Mouse (Mus musculus) MEL (cell line): ENCODE data around the gene Ube2u. TPM values are rescaled to one million over a fixed set of nuclear protein-coding genes. Genes with fewer than 3 reads are reported as not detected.

ENCODE experiments used
- DNase-seq: peaks from one replicate; pipeline ENCODE4 v3.0.0; 2011; ENCODE audit warnings: low read depth, low spot score
- H3K27ac ChIP-seq: 2 replicates; pipeline ENCODE4 v1.5.1; 2012; ENCODE audit warnings: low read depth, mild to moderate bottlenecking, control low read depth, low read length, moderate library complexity; ENCODE audit not compliant: control insufficient read depth
- H3K27me3 ChIP-seq, 2 experiments: fragments of 150-350 bp in 1 of 2; sonication (generic) in 1 of 2; 2 replicates each; pipeline ENCODE4 v1.6.1; 2012; ENCODE audit warnings: low read length in 2 of 2, mild to moderate bottlenecking in 2 of 2, improper control_type of control experiment in 1 of 2, moderate library complexity in 1 of 2; ENCODE audit not compliant: insufficient read depth in 2 of 2, control insufficient read depth in 1 of 2
- H3K36me3 ChIP-seq, 2 experiments: 2 replicates each; pipeline ENCODE4 v1.6.1; 2012 to 2014; ENCODE audit warnings: low read length in 2 of 2, improper control_type of control experiment in 1 of 2, inconsistent platforms in 1 of 2, mild to moderate bottlenecking in 1 of 2; ENCODE audit not compliant: insufficient read depth in 2 of 2, control insufficient read depth in 1 of 2
- H3K4me1 ChIP-seq, 2 experiments: fragments of 150-350 bp in 1 of 2; sonication (generic) in 1 of 2; 2 replicates each; pipeline ENCODE4 v1.6.1; 2012; ENCODE audit warnings: low read length in 2 of 2, improper control_type of control experiment in 1 of 2, mild to moderate bottlenecking in 1 of 2; ENCODE audit not compliant: insufficient read depth in 2 of 2, control insufficient read depth in 1 of 2
- H3K4me3 ChIP-seq, 2 experiments: fragments of 150-350 bp in 1 of 2; sonication (generic) in 1 of 2; 2 replicates each; pipeline ENCODE4 v1.5.1; 2012; ENCODE audit warnings: low read depth in 2 of 2, low read length in 2 of 2, mild to moderate bottlenecking in 2 of 2, moderate library complexity in 2 of 2, control low read depth in 1 of 2, improper control_type of control experiment in 1 of 2; ENCODE audit not compliant: control insufficient read depth in 1 of 2, insufficient read depth in 1 of 2
- H3K79me2 ChIP-seq: 2 replicates; pipeline ENCODE4 v1.6.1; 2012; ENCODE audit warnings: mild to moderate bottlenecking, low read length, moderate library complexity; ENCODE audit not compliant: control insufficient read depth, poor library complexity, insufficient read depth
- H3K9ac ChIP-seq: 2 replicates; pipeline ENCODE4 v1.6.1; 2012; ENCODE audit warnings: low read depth, mild to moderate bottlenecking, control low read depth, low read length, moderate library complexity; ENCODE audit not compliant: control insufficient read depth, poor library complexity, severe bottlenecking
- H3K9me3 ChIP-seq: fragments of 150-350 bp; sonication (generic); replicated peaks from 2 replicates; pipeline ENCODE4 v1.6.1; 2012; ENCODE audit warnings: mild to moderate bottlenecking, low read length, improper control_type of control experiment, moderate library complexity; ENCODE audit not compliant: insufficient read depth
- ETS1 ChIP-seq: IDR thresholded peaks from 2 replicates; pipeline ENCODE4 v1.6.1; 2012; ENCODE audit warnings: low read depth, mild to moderate bottlenecking, inconsistent platforms, low read length, improper control_type of control experiment, moderate library complexity
- HCFC1 ChIP-seq: IDR thresholded peaks from 2 replicates; pipeline ENCODE4 v1.6.1; 2012; ENCODE audit warnings: low read depth, mild to moderate bottlenecking, inconsistent platforms, low read length, improper control_type of control experiment, moderate library complexity
- MEF2A ChIP-seq: IDR thresholded peaks from 2 replicates; pipeline ENCODE4 v1.6.1; 2014; ENCODE audit warnings: low read depth, mild to moderate bottlenecking, inconsistent platforms, low read length, improper control_type of control experiment; ENCODE audit not compliant: poor library complexity, insufficient replicate concordance, severe bottlenecking; ENCODE audit errors: extremely low read depth
- MXI1 ChIP-seq: IDR thresholded peaks from 2 replicates; pipeline ENCODE4 v1.6.1; 2011; ENCODE audit warnings: mild to moderate bottlenecking, low read depth, low read length, improper control_type of control experiment
- NELFE ChIP-seq: IDR thresholded peaks from 2 replicates; pipeline ENCODE4 v1.6.1; 2011; ENCODE audit warnings: low read depth, low read length, improper control_type of control experiment
- POLR2AphosphoS2 ChIP-seq: IDR thresholded peaks from 2 replicates; pipeline ENCODE4 v1.6.1; 2011; ENCODE audit warnings: low read length, improper control_type of control experiment
- RAD21 ChIP-seq: IDR thresholded peaks from 2 replicates; pipeline ENCODE4 v1.6.1; 2011; ENCODE audit warnings: mild to moderate bottlenecking, low read depth, low read length, improper control_type of control experiment
- SIN3A ChIP-seq: IDR thresholded peaks from 2 replicates; pipeline ENCODE4 v1.6.1; 2012; ENCODE audit warnings: low read length, improper control_type of control experiment, inconsistent platforms
- ZKSCAN1 ChIP-seq: IDR thresholded peaks from 2 replicates; pipeline ENCODE4 v1.6.1; 2012; ENCODE audit warnings: low read depth, mild to moderate bottlenecking, inconsistent platforms, low read length, improper control_type of control experiment, moderate library complexity
- ZMIZ1 ChIP-seq: IDR thresholded peaks from 2 replicates; pipeline ENCODE4 v1.6.1; 2012; ENCODE audit warnings: low read depth, mild to moderate bottlenecking, inconsistent platforms, low read length, improper control_type of control experiment, moderate library complexity
- polyA plus RNA-seq, 2 experiments: library from polyadenylated mRNA; stranded (reverse) in 1 of 2; unstranded in 1 of 2; fragments of >175 nt in 1 of 2; fragments of >200 nt in 1 of 2; gene quantifications; 2 replicates each; pipeline versions ENCODE4 v1.2.1 to v1.2.4; 2012; ENCODE audit warnings: low replicate concordance in 2 of 2, low read depth in 1 of 2; ENCODE audit not compliant: insufficient read length in 2 of 2, insufficient read depth in 1 of 2, missing spikeins in 1 of 2
- total RNA-seq: library from RNA; depleted of rRNA; stranded (reverse); fragments of 300-350 nt; gene quantifications from 2 replicates; pipeline ENCODE4 v1.2.3, GENCODE M21; 2012

The Ube2u gene
- total and polyA plus RNA-seq, 3 experiments: not detected

DNA sequence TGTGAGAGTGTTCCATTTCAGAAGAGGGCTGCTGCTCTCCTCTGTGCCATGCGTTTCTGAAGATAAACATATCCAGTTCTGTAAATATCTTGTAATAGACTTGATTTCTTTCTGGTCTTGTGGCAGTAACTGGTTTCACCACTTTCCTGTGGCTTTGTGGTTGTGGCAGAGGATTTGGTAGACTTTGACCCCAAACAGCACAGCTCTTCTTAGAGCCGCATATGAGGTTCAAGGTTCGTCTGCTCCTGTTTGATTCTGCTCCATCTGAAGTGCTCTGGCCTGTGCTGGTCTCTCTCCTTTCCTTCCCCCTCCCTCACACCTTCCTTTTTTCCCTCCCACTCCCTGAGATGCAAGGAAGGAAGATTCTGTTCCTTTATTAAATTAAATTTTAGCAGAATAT, 60.8 kb downstream of the Ube2u start:
- DNase-seq: no peak
- no peak overlapping the region for H3K27ac ChIP-seq
- H3K9ac ChIP-seq: no peak overlapping the region
- H3K27me3 ChIP-seq: no peaks in the 10 kb centered on the region
- H3K79me2 ChIP-seq: no peaks in the 10 kb centered on the region
- H3K4me1 ChIP-seq: no peaks in the 10 kb centered on the region
- H3K4me3 ChIP-seq: no peak overlapping the region
- TF ChIP-seq NELFE (no peak), POLR2AphosphoS2 (no peak), HCFC1 (no peak), ZMIZ1 (no peak), SIN3A (no peak), RAD21 (no peak), MEF2A (no peak), ZKSCAN1 (no peak)
- H3K9me3 ChIP-seq: no peaks in the 10 kb centered on the region
- H3K36me3 ChIP-seq: no peaks in the 10 kb centered on the region

GRCm38 (mm10) chr4:100547905-100548304, 69.3 kb downstream of the Ube2u start:
- no peaks in the 10 kb centered on the region for H3K4me1 ChIP-seq
- no peak overlapping the region for H3K4me3 ChIP-seq
- H3K27ac ChIP-seq: no peak overlapping the region
- H3K79me2 ChIP-seq: no peaks in the 10 kb centered on the region
- no peaks in the 10 kb centered on the region for H3K27me3 ChIP-seq
- TF ChIP-seq MXI1: peak; percentile 23; the same call in 1 of the 2 replicates
- no peak for TF ChIP-seq POLR2AphosphoS2
- TF ChIP-seq, all 39 proteins: peak for 1
- no peaks in the 10 kb centered on the region for H3K9me3 ChIP-seq
- DNase-seq: peak; percentile 31
- H3K9ac ChIP-seq: no peak overlapping the region
- H3K36me3 ChIP-seq: no peaks in the 10 kb centered on the region

DNA sequence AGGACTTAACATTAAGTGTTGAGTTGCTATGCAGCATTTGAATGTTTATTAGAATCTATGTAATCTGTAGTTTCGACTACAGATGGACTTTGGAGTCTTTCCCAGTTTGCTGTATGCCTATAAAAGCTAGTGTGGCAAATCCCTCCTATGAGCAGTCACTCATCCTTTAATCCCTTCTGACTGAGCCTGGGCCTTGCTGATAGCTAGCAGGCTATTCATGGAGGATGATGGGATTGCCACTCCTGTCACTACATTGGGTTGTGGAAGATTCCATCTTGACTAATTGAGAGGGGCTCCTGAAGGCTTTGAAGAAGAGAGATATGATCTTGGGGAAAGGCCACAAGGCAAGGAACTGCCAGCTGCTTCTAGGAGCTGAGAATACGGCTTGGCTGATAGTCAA, 74.6 kb downstream of the Ube2u start:
- Histone ChIP-seq H3K36me3 (no peaks in the 10 kb centered on the region), H3K4me1 (no peaks in the 10 kb centered on the region), H3K27me3 (no peaks in the 10 kb centered on the region), H3K9ac (no peak overlapping the region), H3K4me3 (no peak overlapping the region), H3K79me2 (no peaks in the 10 kb centered on the region), H3K9me3 (no peaks in the 10 kb centered on the region), H3K27ac (no peak overlapping the region)
- TF ChIP-seq HCFC1: no peak
- no peak for TF ChIP-seq NELFE
- TF ChIP-seq ZMIZ1: no peak
- TF ChIP-seq RAD21: no peak
- TF ChIP-seq MXI1: no peak
- no peak for TF ChIP-seq ETS1
- DNase-seq: no peak
